Mouse (Mus musculus) lung, embryonic 16.5 days (tissue): ENCODE measurements around the gene Syde2. TPM values are rescaled to one million over a fixed set of nuclear protein-coding genes. Genes with fewer than 3 reads are reported as not detected.
A peak's percentile ranks its signal among the peaks of the same experiment; 100 is the strongest.

Source experiments
- ATAC-seq: fragments of 200-750 bp; cut with Nextera tagmentation; 2 replicates; pipeline ENCODE4 v1.8.0; 2017; ENCODE audit warnings: low read depth, mild to moderate bottlenecking, moderate library complexity
- H3K27ac ChIP-seq: fragments of 300-500 bp; sonication (generic); 2 replicates; pipeline ENCODE4 v1.5.1; 2014; ENCODE audit warnings: mild to moderate bottlenecking, control low read depth, low read length
- H3K27me3 ChIP-seq: fragments of 300-500 bp; sonication (generic); 2 replicates; pipeline ENCODE4 v1.6.1; 2014; ENCODE audit warnings: low read depth, low read length, mixed read lengths; ENCODE audit not compliant: control insufficient read depth, insufficient read depth
- H3K36me3 ChIP-seq: fragments of 300-500 bp; sonication (generic); 2 replicates; pipeline ENCODE4 v1.6.1; 2014; ENCODE audit warnings: low read length; ENCODE audit not compliant: control insufficient read depth, insufficient read depth
- H3K4me1 ChIP-seq: fragments of 300-500 bp; sonication (generic); replicated peaks from 2 replicates; pipeline ENCODE4 v1.6.1; 2014; ENCODE audit warnings: low read length, mixed read lengths; ENCODE audit not compliant: control insufficient read depth, insufficient read depth
- H3K4me2 ChIP-seq: fragments of 300-500 bp; sonication (generic); 2 replicates; pipeline ENCODE4 v1.6.1; 2014; ENCODE audit warnings: low read depth, low read length, control low read depth
- H3K4me3 ChIP-seq: fragments of 300-500 bp; sonication (generic); 2 replicates; pipeline ENCODE4 v1.5.1; 2014; ENCODE audit warnings: mild to moderate bottlenecking, low read length, control low read depth
- H3K9ac ChIP-seq: fragments of 300-500 bp; sonication (generic); 2 replicates; pipeline ENCODE4 v1.6.1; 2014; ENCODE audit warnings: low read length, control low read depth
- H3K9me3 ChIP-seq: fragments of 300-500 bp; sonication (generic); 2 replicates; pipeline ENCODE4 v1.6.1; 2016; ENCODE audit warnings: low read length; ENCODE audit not compliant: control insufficient read depth
- WGBS: fragments of 180-500 bp; shearing (Covaris S2); extraction: QIAGEN DNeasy Blood & Tissue Kit; methylation state at CpG from one replicate; pipeline ENCODE4 v1.1.7; 2014; 5-methylcytosine and 5-hydroxymethylcytosine counted together
- polyA plus RNA-seq: library from polyadenylated mRNA; unstranded; fragments of >200 nt; fragmentation: Nextera tagmentation; extraction: Ambion mirVana; gene quantifications from 2 replicates; pipeline ENCODE4 v1.2.1, GENCODE M21; 2015

The Syde2 gene
- polyA plus RNA-seq, 1 experiment from 2014 or later: 2.4 TPM

- Histone ChIP-seq H3K9me3 (no peaks in the 10 kb centered on the region), H3K4me1 (peaks cover 6% of the 10 kb centered on the region; the same call in 1 of the 2 replicates), H3K4me2 (no peak overlapping the region), H3K27ac (no peak overlapping the region), H3K4me3 (no peak overlapping the region), H3K27me3 (no peaks in the 10 kb centered on the region), H3K36me3 (peaks cover 14% of the 10 kb centered on the region), H3K9ac (no peak overlapping the region)
- 31% methylated on average over 6 of the region's 6 CpGs for WGBS
- ATAC-seq: no peak
Observed at GRCm38 (mm10) chr3:145947539-145948204, 40.0 kb upstream of the Syde2 start.

GRCm38 (mm10) chr3:145950034-145950814, 37.4 kb upstream of the Syde2 start:
- peak; percentile 85 for ATAC-seq
- H3K4me1 ChIP-seq: peaks cover 6% of the 10 kb centered on the region; the same call in 1 of the 2 replicates
- no peaks in the 10 kb centered on the region for H3K9me3 ChIP-seq
- H3K4me3 ChIP-seq: 0 out of 2 replicates have a peak overlapping the region, but pooled peaks have one; percentile 3
- no peaks in the 10 kb centered on the region for H3K27me3 ChIP-seq
- no peak overlapping the region for H3K9ac ChIP-seq
- H3K4me2 ChIP-seq: peak overlapping the region; percentile 40
- WGBS: 8% methylated on average over 15 of the region's 15 CpGs
- no peak overlapping the region for H3K27ac ChIP-seq
- H3K36me3 ChIP-seq: peaks cover 1% of the 10 kb centered on the region; the same call in 1 of the 2 replicates

GRCm38 (mm10) chr3:145950815-145951130, 36.9 kb upstream of the Syde2 start:
- no peak for ATAC-seq
- no peak overlapping the region for H3K9ac ChIP-seq
- no peaks in the 10 kb centered on the region for H3K9me3 ChIP-seq
- H3K4me2 ChIP-seq: peak overlapping the region; percentile 40; the same call in 1 of the 2 replicates
- no peak overlapping the region for H3K4me3 ChIP-seq
- WGBS: 27% methylated on average over 5 of the region's 5 CpGs
- H3K27ac ChIP-seq: no peak overlapping the region
- peaks cover 6% of the 10 kb centered on the region; the same call in 1 of the 2 replicates for H3K4me1 ChIP-seq
- no peaks in the 10 kb centered on the region for H3K27me3 ChIP-seq
- no peaks in the 10 kb centered on the region for H3K36me3 ChIP-seq

GRCm38 (mm10) chr3:145951287-145952165, 36.1 kb upstream of the Syde2 start:
- H3K27ac ChIP-seq: no peak overlapping the region
- ATAC-seq: peak; percentile 32; the same call in 1 of the 2 replicates
- H3K9me3 ChIP-seq: no peaks in the 10 kb centered on the region
- peaks cover 3% of the 10 kb centered on the region; the same call in 1 of the 2 replicates for H3K4me1 ChIP-seq
- no peaks in the 10 kb centered on the region for H3K27me3 ChIP-seq
- no peak overlapping the region for H3K4me3 ChIP-seq
- H3K4me2 ChIP-seq: no peak overlapping the region
- WGBS: 64% methylated on average over 17 of the region's 17 CpGs
- no peak overlapping the region for H3K9ac ChIP-seq
- no peaks in the 10 kb centered on the region for H3K36me3 ChIP-seq

- H3K27ac ChIP-seq: no peak overlapping the region
- 39% methylated on average over 7 of the region's 7 CpGs for WGBS
- peaks cover 3% of the 10 kb centered on the region; the same call in 1 of the 2 replicates for H3K4me1 ChIP-seq
- no peak for ATAC-seq
- no peaks in the 10 kb centered on the region for H3K36me3 ChIP-seq
- H3K27me3 ChIP-seq: no peaks in the 10 kb centered on the region
- H3K9ac ChIP-seq: no peak overlapping the region
- no peak overlapping the region for H3K4me3 ChIP-seq
- no peaks in the 10 kb centered on the region for H3K9me3 ChIP-seq
- no peak overlapping the region for H3K4me2 ChIP-seq
Observed at GRCm38 (mm10) chr3:145952945-145953344, 34.7 kb upstream of the Syde2 start.

GRCm38 (mm10) chr3:145953411-145953810, 34.3 kb upstream of the Syde2 start:
- Histone ChIP-seq H3K4me3 (no peak overlapping the region), H3K27me3 (no peaks in the 10 kb centered on the region), H3K36me3 (no peaks in the 10 kb centered on the region), H3K4me2 (no peak overlapping the region), H3K9me3 (peaks cover 3% of the 10 kb centered on the region; the same call in 1 of the 2 replicates), H3K9ac (no peak overlapping the region), H3K4me1 (peaks cover 3% of the 10 kb centered on the region; the same call in 1 of the 2 replicates), H3K27ac (no peak overlapping the region)
- ATAC-seq: no peak
- WGBS: 63% methylated on average over 2 of the region's 2 CpGs

GRCm38 (mm10) chr3:145959824-145960223, 27.8 kb upstream of the Syde2 start:
- H3K4me3 ChIP-seq: no peak overlapping the region
- peaks cover 3% of the 10 kb centered on the region; the same call in 1 of the 2 replicates for H3K9me3 ChIP-seq
- peaks cover 24% of the 10 kb centered on the region for H3K4me1 ChIP-seq
- no peaks in the 10 kb centered on the region for H3K36me3 ChIP-seq
- no peak for ATAC-seq
- H3K27ac ChIP-seq: no peak overlapping the region
- no peak overlapping the region for H3K4me2 ChIP-seq
- 66% methylated on average over 1 of the region's 1 CpGs for WGBS
- H3K27me3 ChIP-seq: no peaks in the 10 kb centered on the region
- no peak overlapping the region for H3K9ac ChIP-seq

- H3K9me3 ChIP-seq: peaks cover 3% of the 10 kb centered on the region; the same call in 1 of the 2 replicates
- H3K9ac ChIP-seq: no peak overlapping the region
- H3K4me3 ChIP-seq: no peak overlapping the region
- H3K36me3 ChIP-seq: no peaks in the 10 kb centered on the region
- H3K4me1 ChIP-seq: peaks cover 30% of the 10 kb centered on the region
- 34% methylated on average over 9 of the region's 9 CpGs for WGBS
- H3K27me3 ChIP-seq: no peaks in the 10 kb centered on the region
- H3K4me2 ChIP-seq: peak overlapping the region; percentile 39; the same call in 1 of the 2 replicates
- ATAC-seq: no peak
- peak overlapping the region; percentile 97 for H3K27ac ChIP-seq
Observed at GRCm38 (mm10) chr3:145962411-145962810, 25.3 kb upstream of the Syde2 start.
